Mouse (Mus musculus): ENCODE results near the gene Olfr549.

The Olfr549 gene

DNA sequence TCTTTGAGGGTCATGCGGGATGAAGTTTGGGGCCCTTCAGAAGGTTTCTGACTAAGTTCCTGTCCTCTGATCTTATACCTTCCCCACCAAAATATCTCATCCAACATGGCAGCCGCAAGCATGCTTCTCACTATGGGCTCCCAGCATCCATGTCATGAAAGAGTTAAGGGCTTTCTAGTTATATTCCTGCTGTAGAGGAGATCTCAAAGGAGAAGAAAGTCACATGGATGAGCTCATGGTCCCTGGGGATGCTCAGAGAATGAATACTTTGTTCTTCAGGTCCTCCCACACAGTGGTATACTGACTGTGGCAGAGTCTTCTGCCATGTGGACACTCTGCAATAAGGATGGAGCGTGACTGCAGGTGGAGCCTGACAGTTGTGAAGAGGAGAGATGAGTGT lies at the start of gene Olfr549:
TSS of gene Olfr549 (plus strand) at position 301 of the 400 bp plus-strand sequence.
- in situ Hi-C loops (cut with MboI, MseI): no loop called here

DNA sequence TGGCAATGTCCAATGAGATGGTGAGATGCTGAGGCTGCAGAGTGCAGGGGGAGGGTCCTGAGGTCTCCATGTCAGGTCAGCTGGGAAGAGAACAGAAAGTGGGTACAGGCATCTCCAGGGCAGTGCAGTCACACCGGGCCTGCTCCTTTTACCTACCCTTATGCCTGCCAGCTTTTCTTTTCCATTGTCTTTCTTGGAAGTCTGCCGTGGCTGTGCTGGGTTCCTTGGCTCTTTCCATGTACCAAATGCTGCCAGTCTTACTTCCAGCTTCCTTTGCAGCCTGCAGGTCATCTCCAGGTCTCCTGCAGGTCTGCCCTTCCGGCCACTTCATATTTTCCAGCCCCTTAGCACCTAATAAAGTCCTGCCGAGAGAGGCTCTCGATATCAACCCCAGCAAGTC lies 47.7 kb upstream of the Olfr549 start:
- in situ Hi-C loops (cut with MboI, MseI): no loop called here

DNA sequence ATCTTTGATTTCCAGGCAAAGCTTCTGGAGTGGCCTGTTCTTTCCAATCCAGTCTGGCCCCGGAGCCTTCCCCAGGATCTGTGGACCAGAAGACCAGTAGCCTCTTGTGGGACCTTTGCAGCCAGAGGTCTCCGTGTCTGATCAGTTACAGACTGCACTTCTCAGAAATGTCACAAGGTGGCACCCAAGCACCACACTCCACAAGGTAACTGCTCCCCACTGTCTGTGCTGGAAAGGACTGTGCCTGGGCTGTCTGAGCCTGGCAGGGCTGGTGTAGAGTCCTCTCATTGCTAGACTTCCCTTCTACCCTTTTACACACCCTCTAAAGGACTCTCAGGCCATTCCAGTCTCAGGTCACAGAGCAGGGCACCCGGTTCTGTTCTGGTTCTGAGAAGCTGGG lies 42.8 kb upstream of the Olfr549 start:
- in situ Hi-C loops (cut with MboI, MseI): loop anchor here (5.0 kb wide), 1 partner anchor 130 kb away; the partner anchor contains the start of gene Olfr554

- in situ Hi-C loops (cut with MboI, MseI): loop anchor here (5.0 kb wide), 1 partner anchor 129 kb away; the partner anchor contains the start of gene Olfr554
These were observed 41.6 kb upstream of the Olfr549 start for GRCm38 (mm10) chr7:102508066-102508465.

DNA sequence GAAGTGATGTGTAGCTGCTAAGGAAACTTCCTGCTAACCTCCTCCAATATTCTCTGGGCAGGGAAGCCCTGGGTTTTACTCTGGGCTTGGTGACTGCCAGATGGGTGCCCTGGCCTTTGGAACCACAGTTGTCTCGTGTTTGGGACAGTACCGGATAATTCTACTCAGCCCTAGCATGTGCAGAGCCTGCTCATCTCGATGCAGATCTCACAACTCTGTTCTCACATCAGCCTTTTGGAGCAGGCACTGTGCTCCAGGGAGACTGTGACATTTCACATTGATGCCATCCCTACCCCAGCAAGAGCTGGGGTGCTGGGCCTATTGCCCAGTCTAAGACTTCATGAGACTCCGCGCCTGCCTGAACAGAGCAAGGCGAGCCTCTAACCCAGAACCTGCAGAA lies 41.0 kb upstream of the Olfr549 start:
- in situ Hi-C loops (cut with MboI, MseI): loop anchor here (5.0 kb wide), 1 partner anchor 129 kb away; the partner anchor contains the start of gene Olfr554

GRCm38 (mm10) chr7:102509726-102510125 lies 39.9 kb upstream of the Olfr549 start:
- in situ Hi-C loops (cut with MboI, MseI): loop anchor here (5.0 to 10.0 kb wide), 3 partner anchors 128 to 413 kb away; partner anchors contain the start of genes Olfr554, Olfr560, Olfr572 and Olfr78

DNA sequence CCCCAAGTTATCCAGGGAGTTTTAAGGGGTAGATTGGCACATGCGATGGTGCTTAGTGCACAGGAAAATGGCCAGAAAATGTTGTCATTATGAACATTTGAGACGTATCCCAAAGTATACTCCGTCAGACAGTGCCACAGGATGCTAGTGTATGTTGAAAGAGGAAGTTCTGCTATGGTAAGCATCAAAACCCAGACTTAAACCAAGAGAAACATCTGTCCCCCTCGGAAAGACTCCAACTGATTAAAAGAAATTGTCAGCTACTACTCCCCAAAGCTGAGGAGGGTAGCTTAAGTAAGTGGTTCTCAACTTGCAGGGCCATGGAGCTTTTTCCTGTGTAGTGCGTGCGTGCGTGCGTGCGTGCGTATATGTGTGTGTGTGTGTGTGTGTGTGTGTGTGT lies 37.7 kb upstream of the Olfr549 start:
- in situ Hi-C loops (cut with MboI, MseI): loop anchor here (5.0 to 10.0 kb wide), 2 partner anchors 243 to 410 kb away; partner anchors contain the start of genes Olfr560, Olfr572 and Olfr78

DNA sequence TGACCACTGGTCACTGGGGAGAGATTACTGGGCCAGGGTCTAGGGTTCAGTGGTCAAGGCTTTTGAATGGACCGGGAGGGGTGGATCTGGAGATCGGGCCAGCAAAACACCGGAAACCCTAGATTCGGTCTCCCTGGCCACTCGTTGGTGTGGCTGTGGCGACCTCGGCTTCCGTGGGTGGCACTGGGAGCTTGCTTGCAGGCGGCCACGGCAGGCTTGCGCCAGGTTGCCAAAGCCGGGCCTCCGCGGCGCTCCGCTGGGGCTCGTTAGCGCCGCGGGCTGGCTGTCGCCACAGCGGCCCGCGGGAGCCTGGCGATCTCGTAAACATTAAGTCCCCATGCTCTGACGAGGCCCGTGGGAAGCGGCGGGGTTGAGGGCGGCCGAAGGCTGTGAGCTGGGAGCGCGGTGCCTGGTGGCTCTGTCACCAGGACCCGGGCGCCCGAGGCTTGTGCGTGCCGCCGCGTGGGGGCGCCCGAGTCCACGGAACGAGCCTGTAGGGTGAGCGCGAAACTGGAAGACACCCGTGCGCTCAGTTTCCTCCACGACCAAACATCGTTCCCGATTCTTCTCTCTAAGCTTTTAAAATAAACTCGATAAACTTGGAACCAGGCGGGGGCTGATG lies 36.7 kb upstream of the Olfr549 start:
- in situ Hi-C loops (cut with MboI, MseI): loop anchor here (5.0 to 10.0 kb wide), 2 partner anchors 242 to 409 kb away; partner anchors contain the start of genes Olfr560, Olfr572 and Olfr78

GRCm38 (mm10) chr7:102514144-102514543 lies 35.5 kb upstream of the Olfr549 start:
- in situ Hi-C loops (cut with MboI, MseI): loop anchor here (5.0 to 10.0 kb wide), 2 partner anchors 241 to 408 kb away; partner anchors contain the start of genes Olfr560, Olfr572 and Olfr78

- in situ Hi-C loops (cut with MboI, MseI): loop anchor here (10.0 kb wide), 1 partner anchor 238 kb away; the partner anchor contains the start of genes Olfr560 and Olfr78
These were observed 33.2 kb upstream of the Olfr549 start for GRCm38 (mm10) chr7:102516261-102517050.

DNA sequence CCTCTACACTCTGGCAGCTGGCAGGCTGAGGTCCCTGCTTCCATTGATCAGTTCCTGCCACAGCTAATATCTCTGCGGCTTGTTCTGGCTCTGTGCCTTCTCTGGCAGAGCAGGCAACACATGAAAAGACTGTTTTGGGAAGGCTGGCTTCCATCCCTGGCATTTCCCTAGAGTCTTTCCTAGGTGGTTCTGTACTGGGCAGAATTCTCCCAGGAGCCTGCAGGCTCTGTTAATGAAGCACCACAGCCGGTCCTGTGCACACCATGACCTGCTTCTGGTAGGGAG lies 32.7 kb upstream of the Olfr549 start:
- in situ Hi-C loops (cut with MboI, MseI): loop anchor here (10.0 kb wide), 1 partner anchor 238 kb away; the partner anchor contains the start of genes Olfr560 and Olfr78

- in situ Hi-C loops (cut with MboI, MseI): no loop called here
These were observed 20.6 kb upstream of the Olfr549 start for GRCm38 (mm10) chr7:102529052-102529451.

- in situ Hi-C loops (cut with MboI, MseI): no loop called here
These were observed 15.2 kb upstream of the Olfr549 start, which contains the start of gene Olfr547 for GRCm38 (mm10) chr7:102534449-102534848. Gene Olfr547 (plus strand): TSS chr7:102534749.

GRCm38 (mm10) chr7:102540596-102540995 lies 9.1 kb upstream of the Olfr549 start, which contains the start of gene Olfr548-ps1:
Gene Olfr548-ps1 (plus strand): TSS chr7:102540896.
- in situ Hi-C loops (cut with MboI, MseI): no loop called here

DNA sequence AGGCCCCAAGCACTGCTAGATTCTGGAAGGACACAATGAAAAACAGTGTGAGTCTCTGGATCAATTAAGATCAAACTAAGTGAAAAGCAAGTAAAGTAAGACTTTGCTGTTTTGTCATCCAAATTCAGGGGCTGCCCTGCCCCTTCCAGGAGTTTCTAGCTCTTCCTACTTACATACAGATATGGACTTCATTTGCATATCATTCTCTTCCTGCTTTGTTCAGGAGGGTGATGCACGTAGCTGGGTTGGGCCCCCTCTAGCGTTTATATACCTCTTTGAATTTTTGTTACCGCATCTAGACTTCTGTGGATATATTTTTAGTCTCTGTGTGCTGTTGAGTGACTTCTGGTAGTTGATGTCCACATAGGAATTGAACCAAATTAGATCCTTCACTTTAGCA lies 8.4 kb upstream of the Olfr549 start:
- in situ Hi-C loops (cut with MboI, MseI): no loop called here

DNA sequence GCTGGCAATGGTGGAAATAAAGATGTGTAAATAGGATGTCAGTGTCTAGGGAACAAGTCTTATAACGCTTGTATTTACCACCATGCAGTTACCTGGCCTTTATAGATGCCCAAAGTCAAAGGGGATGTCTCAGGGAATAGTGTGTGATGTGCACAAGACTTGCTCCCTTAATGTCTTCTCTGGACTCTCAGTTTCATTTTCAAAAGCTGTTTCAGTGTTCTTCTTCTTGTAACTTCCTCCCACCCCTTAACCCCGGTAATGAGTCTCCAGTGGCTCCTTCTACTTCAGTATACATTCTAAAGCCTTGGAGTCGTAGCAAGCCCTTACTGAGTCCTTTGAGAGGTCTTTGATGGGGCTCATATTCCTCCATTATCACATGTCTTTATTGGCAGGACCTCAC lies 3.6 kb downstream of the Olfr549 start:
- in situ Hi-C loops (cut with MboI, MseI): no loop called here

GRCm38 (mm10) chr7:102564999-102565997 lies 15.6 kb downstream of the Olfr549 start, which contains the start of gene Trim21:
Gene Trim21 (minus strand): TSS chr7:102565486.
- in situ Hi-C loops (cut with MboI, MseI): no loop called here

GRCm38 (mm10) chr7:102566219-102566618 lies 16.5 kb downstream of the Olfr549 start:
- in situ Hi-C loops (cut with MboI, MseI): no loop called here

DNA sequence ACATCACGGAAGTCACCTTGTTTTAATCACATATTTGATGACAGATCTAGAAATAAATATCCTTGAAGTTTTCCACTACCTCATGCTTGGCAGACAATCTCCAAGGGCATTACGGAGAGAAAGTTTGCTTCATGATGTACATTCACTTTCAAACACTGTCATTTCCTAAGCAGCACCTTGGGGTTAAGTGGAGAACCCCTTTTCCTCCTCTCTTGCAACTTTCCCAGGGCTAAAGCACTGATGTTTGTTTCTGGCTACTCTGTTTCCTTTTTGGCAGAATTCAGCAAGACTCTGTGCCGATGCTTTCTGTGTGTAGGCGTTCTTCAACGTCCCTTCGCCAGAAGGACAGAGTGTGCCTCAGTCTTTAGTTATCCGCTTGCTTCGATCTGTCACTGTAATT lies 21.5 kb downstream of the Olfr549 start, which contains the start of gene Olfr550:
TSS of gene Olfr550 (plus strand) at position 301 of the 400 bp plus-strand sequence.
- in situ Hi-C loops (cut with MboI, MseI): no loop called here

DNA sequence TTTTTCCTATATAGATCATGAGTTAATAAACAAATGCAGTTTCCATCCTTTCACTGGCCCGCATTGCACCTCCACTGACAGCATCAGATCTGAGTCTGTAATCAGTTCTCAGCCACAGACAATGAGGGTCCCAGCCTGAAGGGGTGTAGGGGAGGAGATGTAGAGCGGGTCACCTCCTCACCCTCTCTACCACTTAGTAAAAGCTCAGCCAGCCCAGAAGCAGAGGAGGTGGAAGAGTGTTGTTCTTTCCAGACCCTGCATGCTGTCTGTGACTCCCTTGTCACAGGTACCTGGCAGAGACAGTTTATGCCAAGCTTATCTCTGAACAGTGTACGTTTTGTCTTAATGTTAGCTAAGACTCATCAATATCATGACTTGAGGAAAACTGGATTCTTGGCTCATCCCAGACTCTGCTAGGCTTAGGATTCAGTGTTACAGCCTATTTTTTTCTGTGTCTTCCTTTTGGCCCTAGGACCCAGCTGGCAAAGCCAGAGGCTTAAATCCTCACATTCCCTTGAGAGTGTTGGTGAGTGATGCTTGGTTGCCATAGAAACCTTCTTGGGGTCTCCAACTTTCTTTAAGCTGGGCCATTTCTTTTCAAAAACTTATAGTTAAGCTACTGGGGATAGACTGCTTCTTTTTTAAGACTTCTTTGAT lies 23.6 kb downstream of the Olfr549 start:
- in situ Hi-C loops (cut with MboI, MseI): no loop called here

Measured in regulatory T cell (primary cell).